Mouse (Mus musculus) ES-E14 (cell line): ENCODE data around the gene Rgsl1. TPM values are rescaled to one million over a fixed set of nuclear protein-coding genes. Genes with fewer than 3 reads are reported as not detected.

Experiments used
- DNase-seq: peaks from one replicate; pipeline ENCODE4 v3.0.0-alpha.2; 2013; ENCODE audit warnings: low read depth, low spot score
- H3K27ac ChIP-seq: 2 replicates; pipeline ENCODE4 v1.5.1; 2012; ENCODE audit warnings: low read depth, mild to moderate bottlenecking, low read length, moderate library complexity, mixed read lengths; ENCODE audit not compliant: poor library complexity, insufficient read depth, severe bottlenecking
- H3K36me3 ChIP-seq: 2 replicates; pipeline ENCODE4 v1.6.1; 2012; ENCODE audit warnings: mild to moderate bottlenecking, low read length, moderate library complexity, mixed read lengths; ENCODE audit not compliant: control insufficient read depth, poor library complexity, insufficient read depth, severe bottlenecking
- H3K4me1 ChIP-seq, 2 experiments: fragments of 150-350 bp in 1 of 2; sonication (generic) in 1 of 2; 2 replicates each; pipeline ENCODE4 v1.6.1; 2012; ENCODE audit warnings: low read length in 2 of 2, mild to moderate bottlenecking in 1 of 2, mixed read lengths in 1 of 2; ENCODE audit not compliant: control insufficient read depth in 2 of 2, insufficient read depth in 2 of 2, poor library complexity in 1 of 2
- H3K4me3 ChIP-seq, 2 experiments: fragments of 150-350 bp in 1 of 2; sonication (generic) in 1 of 2; 2 replicates each; pipeline ENCODE4 v1.5.1; 2012; ENCODE audit warnings: low read length in 2 of 2, low read depth in 1 of 2, mild to moderate bottlenecking in 1 of 2, mixed read lengths in 1 of 2; ENCODE audit not compliant: insufficient read depth in 1 of 2, poor library complexity in 1 of 2, severe bottlenecking in 1 of 2
- H3K9ac ChIP-seq: 2 replicates; pipeline ENCODE4 v1.6.1; 2012; ENCODE audit warnings: low read depth, mild to moderate bottlenecking, low read length, mixed read lengths; ENCODE audit not compliant: poor library complexity, insufficient read depth, severe bottlenecking
- H3K9me3 ChIP-seq: fragments of 150-350 bp; sonication (generic); 2 replicates; pipeline ENCODE4 v1.6.1; 2012; ENCODE audit warnings: low read depth, mild to moderate bottlenecking, low read length; ENCODE audit not compliant: control insufficient read depth, insufficient read depth
- CHD2 ChIP-seq: IDR thresholded peaks from 2 replicates; pipeline ENCODE4 v1.6.1; 2014; ENCODE audit warnings: mild to moderate bottlenecking, low read depth, low read length, inconsistent platforms
- HCFC1 ChIP-seq: IDR thresholded peaks from 2 replicates; pipeline ENCODE4 v1.6.1; 2012; ENCODE audit warnings: low read length, inconsistent platforms, borderline replicate concordance; ENCODE audit not compliant: insufficient read depth
- MAFK ChIP-seq: IDR thresholded peaks from 2 replicates; pipeline ENCODE4 v1.6.1; 2014; ENCODE audit warnings: mild to moderate bottlenecking, low read depth, low read length, inconsistent platforms; ENCODE audit not compliant: insufficient read depth
- ZC3H11A ChIP-seq: IDR thresholded peaks from 2 replicates; pipeline ENCODE4 v1.6.1; 2012; ENCODE audit warnings: low read depth, mild to moderate bottlenecking, inconsistent platforms, low read length, borderline replicate concordance
- ZNF384 ChIP-seq: IDR thresholded peaks from 2 replicates; pipeline ENCODE4 v1.6.1; 2012; ENCODE audit warnings: low read depth, low read length, inconsistent platforms
- in situ Hi-C, 2 experiments: fragments of 600-800 bp; cut with MboI; formaldehyde crosslinking; loops; one replicate each; pipeline ENCODE4 v1.15.1; 2025; ENCODE audit warnings: low sequenced_read_pairs in 2 of 2, inconsistent platforms in 1 of 2; ENCODE audit not compliant: unreplicated experiment in 2 of 2
- total RNA-seq: library from RNA; depleted of rRNA; stranded (reverse); fragments of 300-350 nt; gene quantifications from 2 replicates; pipeline ENCODE4 v1.2.3, GENCODE M21; 2012

Rgsl1 gene
- total RNA-seq, 1 experiment: not detected

GRCm38 (mm10) chr1:153746728-153747127, 97.2 kb downstream of the Rgsl1 start:
- H3K36me3 ChIP-seq: peaks cover 10% of the 10 kb centered on the region; the same call in 1 of the 2 replicates
- in situ Hi-C loops: loop anchor here (5.0 kb wide), 1 partner anchor 184 kb away; no protein-coding TSS in a partner anchor
- H3K9me3 ChIP-seq: no peaks in the 10 kb centered on the region
- DNase-seq: peak; percentile 56
- no peak overlapping the region for H3K4me3 ChIP-seq
- no peak overlapping the region for H3K9ac ChIP-seq
- 0 out of 2 replicates have a peak, but pooled peaks have one; percentile 28 for TF ChIP-seq HCFC1
- no peak for TF ChIP-seq CHD2
- peak; percentile 93; the same call in 1 of the 2 replicates for TF ChIP-seq ZC3H11A
- H3K27ac ChIP-seq: no peak overlapping the region
- peaks cover 0 to 5% of the 10 kb centered on the region in 2 experiments; a peak in 1 of 4 replicates for H3K4me1 ChIP-seq

- H3K36me3 ChIP-seq: peaks cover 10% of the 10 kb centered on the region; the same call in 1 of the 2 replicates
- H3K4me1 ChIP-seq: peaks cover 0 to 5% of the 10 kb centered on the region in 2 experiments; a peak in 1 of 4 replicates
- in situ Hi-C loops: loop anchor here (5.0 kb wide), 1 partner anchor 184 kb away; no protein-coding TSS in a partner anchor
- no peak for TF ChIP-seq MAFK
- TF ChIP-seq ZNF384: no peak
- TF ChIP-seq HCFC1: no peak
- TF ChIP-seq ZC3H11A: no peak
- TF ChIP-seq CHD2: no peak
- H3K9ac ChIP-seq: no peak overlapping the region
- H3K27ac ChIP-seq: no peak overlapping the region
- H3K9me3 ChIP-seq: no peaks in the 10 kb centered on the region
- no peak overlapping the region for H3K4me3 ChIP-seq
- DNase-seq: no peak
Measured at GRCm38 (mm10) chr1:153746119-153746670, 97.7 kb downstream of the Rgsl1 start.

- peaks cover 0 to 5% of the 10 kb centered on the region in 2 experiments; a peak in 1 of 4 replicates for H3K4me1 ChIP-seq
- H3K27ac ChIP-seq: no peak overlapping the region
- no peak overlapping the region for H3K4me3 ChIP-seq
- no peak overlapping the region for H3K9ac ChIP-seq
- TF ChIP-seq ZNF384 (peak; percentile 52; the same call in 1 of the 2 replicates), HCFC1 (no peak), ZC3H11A (peak; percentile 95), MAFK (no peak), CHD2 (no peak)
- in situ Hi-C loops: no loop called here
- DNase-seq: peak; percentile 44
- no peaks in the 10 kb centered on the region for H3K9me3 ChIP-seq
- peaks cover 10% of the 10 kb centered on the region; the same call in 1 of the 2 replicates for H3K36me3 ChIP-seq
Measured at GRCm38 (mm10) chr1:153742374-153743155, 101.4 kb downstream of the Rgsl1 start.

DNA sequence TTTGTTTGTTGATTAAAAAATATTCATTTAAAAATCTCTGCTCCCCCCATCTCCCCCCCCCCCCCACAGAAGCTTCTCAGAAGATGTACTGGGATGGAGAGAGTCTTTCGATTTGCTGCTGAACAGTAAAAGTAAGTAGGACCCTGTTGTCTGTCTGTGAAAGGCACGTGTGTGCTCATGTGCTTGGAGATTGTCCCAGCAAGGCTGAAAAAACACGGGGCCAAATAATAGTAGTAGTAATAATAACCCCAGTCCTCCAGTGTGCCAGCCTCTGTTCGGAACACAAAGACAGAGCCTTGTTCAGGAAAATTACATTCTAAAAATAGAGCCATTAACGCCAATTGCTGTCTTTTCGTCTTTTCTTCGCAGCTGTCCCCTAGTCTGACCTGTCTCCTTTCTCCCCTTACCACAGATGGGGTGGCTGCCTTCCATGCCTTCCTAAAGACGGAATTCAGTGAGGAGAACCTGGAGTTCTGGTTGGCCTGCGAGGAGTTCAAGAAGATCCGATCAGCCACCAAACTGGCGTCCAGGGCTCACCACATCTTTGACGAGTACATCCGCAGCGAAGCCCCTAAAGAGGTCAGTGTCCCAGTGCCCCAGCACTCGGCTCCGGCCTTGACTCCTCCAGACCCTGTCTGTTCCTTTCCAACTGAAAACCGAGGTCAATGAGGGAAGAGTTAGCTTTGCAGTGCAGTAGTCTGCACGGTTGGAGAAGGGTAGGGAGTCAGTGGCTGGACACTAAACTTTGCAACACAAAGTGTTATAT, 102.2 kb downstream of the Rgsl1 start:
- Histone ChIP-seq H3K4me3 (no peak overlapping the region), H3K9ac (no peak overlapping the region), H3K27ac (no peak overlapping the region; the same call in 1 of the 2 replicates), H3K9me3 (no peaks in the 10 kb centered on the region), H3K36me3 (peaks cover 10% of the 10 kb centered on the region; the same call in 1 of the 2 replicates), H3K4me1 (peaks cover 0 to 5% of the 10 kb centered on the region in 2 experiments; a peak in 1 of 4 replicates)
- DNase-seq: no peak
- no peak for TF ChIP-seq ZC3H11A
- TF ChIP-seq MAFK: no peak
- no peak for TF ChIP-seq CHD2
- TF ChIP-seq HCFC1: no peak
- TF ChIP-seq ZNF384: no peak
- in situ Hi-C loops: no loop called here
